1 mouse cellular context compared by ENCODE assay signal in genomic region chr8:105345061-105345975, GRCm38 (mm10).
A peak's percentile ranks its signal among the peaks of the same experiment; 100 is the strongest.
TF ChIP-seq lines count a peak whose summit lies in the region.

No protein-coding gene starts in this region.

TF ChIP-seq in CH12.LX, 34 proteins besides CTCF, POLR2A, EP300 and RAD21 (continued from another document):
- no peak for TF ChIP-seq ZC3H11A (IDR thresholded peaks at IDR 0.05; ENCODE audit: low read depth, low read length)
- TF ChIP-seq ZMIZ1 (IDR thresholded peaks at IDR 0.05; ENCODE audit: low read depth, low read length), result no peak
- TF ChIP-seq TBP (conservative IDR thresholded peaks at IDR 0.05; ENCODE audit: low read depth, low read length), result no peak
- no peak for TF ChIP-seq ZNF384 (IDR thresholded peaks at IDR 0.05; ENCODE audit: low read depth, low read length)
- no peak for TF ChIP-seq NELFE (IDR thresholded peaks at IDR 0.05; ENCODE audit: low read depth, low read length)
- no peak for TF ChIP-seq CHD1 (IDR thresholded peaks at IDR 0.05; ENCODE audit: low read depth, low read length)
- no peak for TF ChIP-seq ZKSCAN1 (IDR thresholded peaks at IDR 0.05; ENCODE audit: borderline replicate concordance, low read depth, low read length)
- no peak for TF ChIP-seq E2F4 (IDR thresholded peaks at IDR 0.05; ENCODE audit: insufficient replicate concordance, low read depth, low read length)
- no peak for TF ChIP-seq UBTF (IDR thresholded peaks at IDR 0.05; ENCODE audit: low read depth, low read length)
- TF ChIP-seq USF2 (conservative IDR thresholded peaks at IDR 0.05; ENCODE audit: low read depth, low read length), result no peak
- TF ChIP-seq USF1 (IDR thresholded peaks at IDR 0.05; ENCODE audit: low read depth, low read length), result no peak
- no peak for TF ChIP-seq MYC (IDR thresholded peaks at IDR 0.05; ENCODE audit: low read depth, low read length)
- TF ChIP-seq RCOR1 (conservative IDR thresholded peaks at IDR 0.05; ENCODE audit: low read depth, low read length), result no peak
- TF ChIP-seq KAT2A (IDR thresholded peaks at IDR 0.05; ENCODE audit: insufficient replicate concordance, low read length), result 0 out of 2 replicates have a peak, but pooled peaks have one; percentile 22
- TF ChIP-seq HCFC1 (IDR thresholded peaks at IDR 0.05; ENCODE audit: low read depth, low read length), result no peak
- TF ChIP-seq POLR2AphosphoS2 (IDR thresholded peaks at IDR 0.05; ENCODE audit: low read depth, low read length), result no peak
- no peak for TF ChIP-seq MXI1 (IDR thresholded peaks at IDR 0.05; ENCODE audit: low read depth, low read length)
- TF ChIP-seq BHLHE40 (IDR thresholded peaks at IDR 0.05; ENCODE audit: low read depth, low read length), result no peak
- no peak for TF ChIP-seq NRF1 (IDR thresholded peaks at IDR 0.05; ENCODE audit: low read depth, low read length)
- TF ChIP-seq SMC3 (IDR thresholded peaks at IDR 0.05; ENCODE audit: low read depth, low read length), result no peak
- TF ChIP-seq ETS1 (conservative IDR thresholded peaks at IDR 0.05; ENCODE audit: low read depth, low read length), result peak; percentile 71
- TF ChIP-seq JUN (IDR thresholded peaks at IDR 0.05; ENCODE audit: insufficient read depth, low read depth, low read length), result peak; percentile 68
- TF ChIP-seq CHD2 (IDR thresholded peaks at IDR 0.05; ENCODE audit: low read length), result peak; percentile 81
